Mouse (Mus musculus): ENCODE measurements around the gene Smagp.

Gene Smagp

GRCm38 (mm10) chr15:100598287-100598882, 38.4 kb downstream of the Smagp start:
- no peak for DNase-seq (ENCODE audit: extremely low spot score, low read depth, low spot score)

GRCm38 (mm10) chr15:100592817-100593216, 43.9 kb downstream of the Smagp start:
- DNase-seq (ENCODE audit: extremely low spot score, low read depth, low spot score): no peak

DNA sequence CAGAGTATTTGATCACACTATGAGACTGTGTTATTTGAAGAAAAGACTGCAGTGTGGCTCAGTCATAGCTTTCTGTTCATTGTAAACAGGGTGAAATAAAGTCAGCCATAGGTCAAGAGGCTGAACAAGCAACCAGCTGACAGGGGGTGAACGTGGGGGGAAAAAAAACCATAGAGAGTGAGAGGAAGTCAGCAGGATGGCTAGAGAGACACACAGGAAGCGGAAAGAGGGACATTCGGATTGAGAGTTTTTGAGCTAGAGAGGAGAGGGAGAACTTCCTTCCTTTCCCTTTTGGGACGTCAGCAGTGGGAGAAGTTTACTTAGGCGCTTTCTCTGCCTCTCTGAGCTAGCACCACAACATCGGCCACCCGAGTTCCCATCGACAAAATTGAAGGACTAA, 46.3 kb downstream of the Smagp start:
- no peak for DNase-seq (ENCODE audit: extremely low spot score, low read depth, low spot score)

GRCm38 (mm10) chr15:100588297-100588696, 48.4 kb downstream of the Smagp start:
- DNase-seq (ENCODE audit: extremely low spot score, low read depth, low spot score): no peak

GRCm38 (mm10) chr15:100587166-100587565, 49.6 kb downstream of the Smagp start:
- no peak for DNase-seq (ENCODE audit: extremely low spot score, low read depth, low spot score)

- DNase-seq (ENCODE audit: extremely low spot score, low read depth, low spot score): no peak
Observed at GRCm38 (mm10) chr15:100585931-100586330, 50.8 kb downstream of the Smagp start.

GRCm38 (mm10) chr15:100580108-100580507, 56.6 kb downstream of the Smagp start:
- DNase-seq (ENCODE audit: extremely low spot score, low read depth, low spot score): no peak

GRCm38 (mm10) chr15:100577972-100578371, 58.8 kb downstream of the Smagp start:
- DNase-seq (ENCODE audit: extremely low spot score, low read depth, low spot score): no peak

- no peak for DNase-seq (ENCODE audit: extremely low spot score, low read depth, low spot score)
Observed at GRCm38 (mm10) chr15:100576810-100577209, 59.9 kb downstream of the Smagp start.

- no peak for DNase-seq (ENCODE audit: extremely low spot score, low read depth, low spot score)
Observed at GRCm38 (mm10) chr15:100576392-100576791, 60.3 kb downstream of the Smagp start.

DNA sequence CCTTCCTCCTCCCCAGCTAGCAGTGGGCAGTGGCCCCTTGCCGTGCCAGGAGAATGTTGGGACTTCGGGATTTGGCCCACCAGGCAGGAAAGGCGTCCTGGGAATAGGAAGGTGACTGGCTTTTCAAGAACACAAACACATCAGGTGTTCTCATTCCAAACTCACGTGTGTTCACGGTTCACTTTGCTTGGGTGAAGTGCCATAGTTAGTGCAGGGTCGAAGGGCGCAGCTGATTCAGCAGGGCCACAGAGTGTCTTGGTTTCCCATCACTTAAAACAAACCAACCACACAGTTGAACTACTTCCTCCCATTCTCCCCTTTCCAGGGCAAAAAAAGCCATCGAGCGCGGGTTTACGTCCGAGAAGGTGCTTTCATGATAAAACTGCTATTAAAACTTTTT, 61.4 kb downstream of the Smagp start:
- no peak for DNase-seq (ENCODE audit: extremely low spot score, low read depth, low spot score)

DNA sequence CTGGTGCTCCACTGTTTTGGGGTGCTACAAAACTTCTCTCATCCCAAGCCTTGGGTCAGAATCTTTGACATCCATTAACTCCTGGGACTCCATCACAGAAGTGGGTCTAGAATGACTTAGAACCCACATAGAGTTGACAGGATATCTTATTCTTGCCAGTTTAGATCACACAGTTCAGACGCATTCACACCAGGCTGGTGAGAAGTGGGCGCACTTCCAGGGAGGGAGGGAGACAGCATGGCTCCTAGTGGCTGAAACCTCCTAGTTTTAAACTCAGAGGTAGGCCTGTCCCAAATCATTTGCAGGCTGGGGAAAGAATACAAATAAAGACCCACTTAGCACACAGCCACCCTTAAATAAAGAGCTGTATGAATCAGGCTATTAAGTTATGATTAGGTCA, 62.4 kb downstream of the Smagp start:
- DNase-seq (ENCODE audit: extremely low spot score, low read depth, low spot score): no peak

- no peak for DNase-seq (ENCODE audit: extremely low spot score, low read depth, low spot score)
Observed at GRCm38 (mm10) chr15:100573946-100574345, 62.8 kb downstream of the Smagp start.

Data from hindlimb bud, embryonic 11.5 days (tissue).